Mouse (Mus musculus) neutrophil, adult 5-6 weeks (primary cell): ENCODE measurements around the gene Map3k14. TPM values are rescaled to one million over a fixed set of nuclear protein-coding genes. Genes with fewer than 3 reads are reported as not detected.
"Not testable (repeated sequence)": the region's sequence is repeated elsewhere in the genome, so short reads cannot be mapped to it uniquely, and the experiment has no call there.

Experiments used
- ATAC-seq: fragments of 151-379, 151-347 bp; 2 replicates; pipeline ENCODE4 v1.8.0; 2017; ENCODE audit warnings: mild to moderate bottlenecking, moderate TSS enrichment; ENCODE audit not compliant: insufficient number of reproducible peaks, poor library complexity, low FRiP score, severe bottlenecking; ENCODE audit errors: extremely low read depth
- total RNA-seq: library from RNA; stranded (forward); fragments of 200-1000 nt; gene quantifications from 2 replicates; pipeline ENCODE4 v1.2.3, GENCODE M21; 2017

Map3k14 gene
- total RNA-seq, 1 experiment from 2014 or later = 50.7 TPM

GRCm38 (mm10) chr11:103222718-103223117, 44.6 kb downstream of the Map3k14 start:
- not testable (repeated sequence) for ATAC-seq

- ATAC-seq = no peak
Measured at GRCm38 (mm10) chr11:103221437-103221836, 45.8 kb downstream of the Map3k14 start.

- no peak for ATAC-seq
Measured at GRCm38 (mm10) chr11:103219995-103220394, 47.3 kb downstream of the Map3k14 start.

GRCm38 (mm10) chr11:103219259-103219658, 48.0 kb downstream of the Map3k14 start:
- ATAC-seq = no peak

GRCm38 (mm10) chr11:103218517-103218901, 48.8 kb downstream of the Map3k14 start:
- no peak for ATAC-seq

- peak; percentile 81 for ATAC-seq
Measured at GRCm38 (mm10) chr11:103217790-103218516, 49.3 kb downstream of the Map3k14 start, which contains the start of gene Spata32. TSS of gene Spata32 (minus strand) at chr11:103218432.

GRCm38 (mm10) chr11:103215355-103215754, 51.9 kb downstream of the Map3k14 start:
- no peak for ATAC-seq

GRCm38 (mm10) chr11:103213712-103214111, 53.6 kb downstream of the Map3k14 start:
- no peak for ATAC-seq

GRCm38 (mm10) chr11:103210291-103210690, 57.0 kb downstream of the Map3k14 start:
- ATAC-seq = no peak

GRCm38 (mm10) chr11:103208458-103208857, 58.8 kb downstream of the Map3k14 start, which contains the start of gene 1700023F06Rik:
TSS of gene 1700023F06Rik (minus strand) at chr11:103208558.
- no peak for ATAC-seq

GRCm38 (mm10) chr11:103206203-103206602, 61.1 kb downstream of the Map3k14 start:
- no peak for ATAC-seq

- ATAC-seq = no peak
Measured at GRCm38 (mm10) chr11:103202376-103202775, 64.9 kb downstream of the Map3k14 start.

- ATAC-seq = no peak
Measured at GRCm38 (mm10) chr11:103201664-103202063, 65.6 kb downstream of the Map3k14 start.

- ATAC-seq = no peak
Measured at GRCm38 (mm10) chr11:103198911-103199803, 68.1 kb downstream of the Map3k14 start.

- ATAC-seq = no peak
Measured at GRCm38 (mm10) chr11:103198339-103198738, 68.9 kb downstream of the Map3k14 start.

GRCm38 (mm10) chr11:103197340-103197739, 69.9 kb downstream of the Map3k14 start:
- no peak for ATAC-seq

GRCm38 (mm10) chr11:103195656-103196055, 71.6 kb downstream of the Map3k14 start:
- no peak for ATAC-seq

GRCm38 (mm10) chr11:103195236-103195635, 72.0 kb downstream of the Map3k14 start:
- no peak for ATAC-seq

GRCm38 (mm10) chr11:103193825-103194168, 73.5 kb downstream of the Map3k14 start:
- no peak for ATAC-seq
